Mouse (Mus musculus) layer of hippocampus, adult 6 months (tissue): ENCODE data around the gene Bbs12. TPM values are rescaled to one million over a fixed set of nuclear protein-coding genes. Genes with fewer than 3 reads are reported as not detected.

Experiments
- long read RNA-seq, 2 experiments: library from polyadenylated mRNA; unstranded; transcript quantifications; one replicate each; pipeline ENCODE4 v2.0.0; 2019 to 2020
- polyA plus RNA-seq: library from polyadenylated mRNA; unstranded; fragments of <200 nt; fragmentation: Nextera tagmentation; gene quantifications from 2 replicates; pipeline ENCODE4 v1.2.3, GENCODE M21; 2021

Bbs12 gene
- 2.7 and 3.3 TPM in 2 replicates for polyA plus RNA-seq
- long read RNA-seq, experiment 1, transcript Bbs12-201 (2 exons, 2,433 nt), result major isoform, 7 of 11 reads
- long read RNA-seq, experiment 1, partial matches to known transcripts, result 0 of 11 reads
- long read RNA-seq, experiment 1, other reads (novel, unspliced or antisense), result 4 of 11 reads
- long read RNA-seq, experiment 2, transcript Bbs12-201 (2 exons, 2,433 nt), result major isoform, 16 of 23 reads
- long read RNA-seq, experiment 2, partial matches to known transcripts, result 1 of 23 reads
- long read RNA-seq, experiment 2, other reads (novel, unspliced or antisense), result 5 of 23 reads

DNA sequence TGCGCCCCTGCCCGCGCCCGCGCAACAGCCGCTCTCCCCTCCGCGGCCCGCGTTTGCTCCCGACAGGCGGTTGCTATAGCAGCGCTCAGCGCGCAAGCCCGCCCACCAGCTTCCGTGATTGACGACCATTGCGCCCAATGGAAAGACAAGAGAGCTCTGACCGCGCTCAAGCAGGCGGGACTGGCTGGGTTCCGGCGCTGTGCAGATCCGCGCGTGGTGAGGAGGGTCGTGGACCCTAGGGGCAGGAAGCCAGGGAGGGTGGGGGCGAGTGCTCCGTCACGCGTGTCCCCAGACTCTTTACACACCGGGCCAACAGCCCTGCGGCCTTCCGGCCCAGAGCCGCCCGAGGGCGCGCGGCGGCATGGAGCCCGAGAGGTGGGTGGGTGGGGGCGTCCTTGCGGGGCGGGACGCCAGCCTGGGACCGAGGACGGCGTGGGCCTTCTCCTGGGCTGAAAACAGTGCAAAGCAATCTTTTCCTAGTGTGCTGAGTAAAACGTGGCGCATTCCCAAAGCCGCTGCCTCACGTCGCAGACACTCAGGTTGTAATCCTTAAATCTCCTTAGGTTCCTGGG, at the start of gene Bbs12, which contains the start of gene Cetn4:
Gene Bbs12, plus strand, starts transcription at position 185 of the 572 bp plus-strand sequence.
Gene Cetn4, minus strand, starts transcription at position 339 of the 572 bp plus-strand sequence.

DNA sequence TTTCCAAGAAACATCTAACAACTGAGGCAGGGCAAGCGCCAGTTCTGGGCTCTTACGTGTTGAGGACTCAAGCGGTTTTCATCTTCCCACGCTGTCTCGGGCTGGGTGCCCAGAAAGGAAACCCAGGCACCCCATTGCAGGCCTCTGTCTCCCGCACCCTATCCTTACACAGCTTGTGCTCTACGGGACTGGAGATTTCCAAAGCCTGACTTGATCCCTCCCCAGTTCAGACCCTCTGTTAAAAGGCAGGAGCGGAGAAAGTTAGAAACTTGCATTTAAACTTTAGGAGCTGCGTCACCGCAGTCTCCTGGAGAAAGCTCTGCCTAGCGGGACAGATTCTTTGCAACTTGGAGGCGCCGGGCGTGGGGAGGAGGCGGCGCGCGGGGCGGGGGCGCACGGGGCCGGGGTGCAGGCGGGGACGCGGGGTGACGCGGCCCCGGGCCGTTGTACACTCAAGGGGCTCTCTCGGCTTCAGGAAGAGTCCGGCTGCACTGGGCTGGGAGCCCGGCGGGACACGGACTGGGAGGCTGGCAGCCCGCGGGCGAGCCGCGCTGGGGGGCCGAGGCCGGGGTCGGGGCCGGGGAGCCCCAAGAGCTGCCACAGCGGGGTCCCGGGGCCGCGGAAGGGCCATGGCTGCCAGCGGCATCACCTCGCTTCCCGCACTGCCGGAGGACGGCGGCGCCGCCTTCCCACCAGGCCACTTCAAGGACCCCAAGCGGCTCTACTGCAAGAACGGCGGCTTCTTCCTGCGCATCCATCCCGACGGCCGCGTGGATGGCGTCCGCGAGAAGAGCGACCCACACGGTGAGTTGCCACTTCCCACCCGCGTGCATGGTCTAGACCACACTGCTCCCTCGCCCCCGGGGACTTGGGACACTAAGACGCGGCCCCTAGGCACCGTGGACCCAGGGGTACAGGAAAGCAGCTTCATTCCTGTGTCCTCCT, 36.1 kb downstream of the Bbs12 start, which contains the start of gene Fgf2:
Gene Fgf2, plus strand, starts transcription at position 126 of the 945 bp plus-strand sequence.

Other genes with a start within 250 kb of the Bbs12 start
- not detected in 2 replicates for gene Adad1, start 249.0 kb upstream of the Bbs12 start, polyA plus RNA-seq
- 0.79 and 0.85 TPM in 2 replicates for gene Il2, start 186.6 kb upstream of the Bbs12 start, polyA plus RNA-seq
- not detected in 2 replicates for gene Il21, start 79.9 kb upstream of the Bbs12 start, polyA plus RNA-seq
- gene Cetn4, start 154 bp downstream of the Bbs12 start, polyA plus RNA-seq, result 12.2 and 15.7 TPM in 2 replicates
- gene Fgf2, start 35.8 kb downstream of the Bbs12 start, polyA plus RNA-seq, result 0.72 and 1.1 TPM in 2 replicates
- 9.9 and 10.0 TPM in 2 replicates for gene Spata5, start 107.3 kb downstream of the Bbs12 start, polyA plus RNA-seq
- 8.0 and 8.9 TPM in 2 replicates for gene Nudt6, start 107.7 kb downstream of the Bbs12 start, polyA plus RNA-seq